Mouse (Mus musculus) ES-Bruce4 (cell line): ENCODE results near the gene Ddr2. TPM values are rescaled to one million over a fixed set of nuclear protein-coding genes. Genes with fewer than 3 reads are reported as not detected.

Experiments
- H3K27ac ChIP-seq: 2 replicates; pipeline ENCODE4 v1.5.1; 2012; ENCODE audit warnings: low read length, inconsistent platforms; ENCODE audit not compliant: insufficient read depth
- H3K27me3 ChIP-seq: 2 replicates; pipeline ENCODE4 v1.6.1; 2012; ENCODE audit warnings: mild to moderate bottlenecking, low read length, inconsistent platforms; ENCODE audit not compliant: control insufficient read depth, poor library complexity, insufficient read depth, severe bottlenecking
- H3K36me3 ChIP-seq: 2 replicates; pipeline ENCODE4 v1.6.1; 2012; ENCODE audit warnings: inconsistent platforms, mild to moderate bottlenecking, low read length, moderate library complexity; ENCODE audit not compliant: control insufficient read depth, poor library complexity, insufficient read depth, severe bottlenecking
- H3K4me1 ChIP-seq: one replicate; pipeline ENCODE4 v1.8.1; 2011; ENCODE audit warnings: low read length; ENCODE audit not compliant: control insufficient read depth, insufficient read depth
- H3K4me3 ChIP-seq: 2 replicates; pipeline ENCODE4 v1.5.1; 2011; ENCODE audit warnings: low read depth, mild to moderate bottlenecking, low read length
- H3K9ac ChIP-seq: 2 replicates; pipeline ENCODE4 v1.6.1; 2012; ENCODE audit warnings: low read depth, mild to moderate bottlenecking, inconsistent platforms; ENCODE audit not compliant: poor library complexity, severe bottlenecking
- H3K9me3 ChIP-seq: replicated peaks from 2 replicates; pipeline ENCODE4 v1.6.1; 2012; ENCODE audit warnings: mild to moderate bottlenecking, low read length, inconsistent platforms; ENCODE audit not compliant: control insufficient read depth, poor library complexity, insufficient read depth, severe bottlenecking
- CTCF ChIP-seq: IDR thresholded peaks from one replicate; pipeline ENCODE4 v1.8.1; 2011; ENCODE audit warnings: low read depth, low read length
- EP300 ChIP-seq: IDR thresholded peaks from 2 replicates; pipeline ENCODE4 v1.6.1; 2011; ENCODE audit warnings: low read depth, low read length; ENCODE audit not compliant: insufficient read depth
- POLR2A ChIP-seq: IDR thresholded peaks from one replicate; pipeline ENCODE4 v1.8.1; 2011; ENCODE audit warnings: low read length; ENCODE audit not compliant: insufficient read depth
- polyA plus RNA-seq: library from polyadenylated mRNA; stranded (reverse); fragments of >200 nt; gene quantifications from 2 replicates; pipeline ENCODE4 v1.2.4, GENCODE M21; 2011; ENCODE audit warnings: low read depth; ENCODE audit not compliant: missing spikeins, insufficient read depth, insufficient read length

The Ddr2 gene
- 1.4 and 1.7 TPM in 2 replicates for polyA plus RNA-seq

GRCm38 (mm10) chr1:170110516-170111332, at the start of gene Ddr2:
Gene Ddr2 (minus strand): TSS chr1:170110762.
- H3K36me3 ChIP-seq = no peaks in the 10 kb centered on the region
- H3K9ac ChIP-seq = no peak within 1 kb of the TSS
- H3K4me1 ChIP-seq = no peaks in the 10 kb centered on the region
- peaks cover 5% of the 10 kb centered on the region for H3K9me3 ChIP-seq
- H3K27ac ChIP-seq = no peak within 1 kb of the TSS
- H3K27me3 ChIP-seq = no peaks in the 10 kb centered on the region
- no peak within 1 kb of the TSS for H3K4me3 ChIP-seq
- no peak for TF ChIP-seq POLR2A
- TF ChIP-seq EP300 = no peak
- TF ChIP-seq CTCF = no peak

GRCm38 (mm10) chr1:170159707-170160106, 49.1 kb upstream of the Ddr2 start:
- H3K4me3 ChIP-seq = no peak overlapping the region
- no peaks in the 10 kb centered on the region for H3K27me3 ChIP-seq
- no peaks in the 10 kb centered on the region for H3K4me1 ChIP-seq
- peaks cover 3% of the 10 kb centered on the region for H3K36me3 ChIP-seq
- no peak for TF ChIP-seq EP300
- no peaks in the 10 kb centered on the region for H3K9me3 ChIP-seq
- H3K27ac ChIP-seq = no peak overlapping the region
- no peak overlapping the region for H3K9ac ChIP-seq

GRCm38 (mm10) chr1:170155761-170156160, 45.2 kb upstream of the Ddr2 start:
- no peaks in the 10 kb centered on the region for H3K9me3 ChIP-seq
- no peak overlapping the region for H3K9ac ChIP-seq
- no peak overlapping the region for H3K4me3 ChIP-seq
- H3K4me1 ChIP-seq = no peaks in the 10 kb centered on the region
- no peak overlapping the region for H3K27ac ChIP-seq
- H3K36me3 ChIP-seq = peaks cover 3% of the 10 kb centered on the region
- TF ChIP-seq CTCF (no peak), POLR2A (no peak), EP300 (no peak)
- no peaks in the 10 kb centered on the region for H3K27me3 ChIP-seq

GRCm38 (mm10) chr1:170155298-170155697, 44.7 kb upstream of the Ddr2 start:
- Histone ChIP-seq H3K27ac (no peak overlapping the region), H3K4me1 (no peaks in the 10 kb centered on the region), H3K4me3 (no peak overlapping the region), H3K36me3 (peaks cover 3% of the 10 kb centered on the region), H3K9me3 (no peaks in the 10 kb centered on the region), H3K9ac (no peak overlapping the region), H3K27me3 (no peaks in the 10 kb centered on the region)
- no peak for TF ChIP-seq EP300
- TF ChIP-seq POLR2A = no peak
- TF ChIP-seq CTCF = peak; percentile 48

GRCm38 (mm10) chr1:170153986-170154385, 43.4 kb upstream of the Ddr2 start:
- H3K36me3 ChIP-seq = peaks cover 8% of the 10 kb centered on the region
- no peak for TF ChIP-seq POLR2A
- TF ChIP-seq CTCF = no peak
- no peak for TF ChIP-seq EP300
- no peaks in the 10 kb centered on the region for H3K9me3 ChIP-seq

GRCm38 (mm10) chr1:170152552-170152951, 42.0 kb upstream of the Ddr2 start:
- Histone ChIP-seq H3K9me3 (no peaks in the 10 kb centered on the region), H3K27me3 (no peaks in the 10 kb centered on the region), H3K4me3 (no peak overlapping the region), H3K4me1 (no peaks in the 10 kb centered on the region), H3K36me3 (peaks cover 8% of the 10 kb centered on the region; the same call in 1 of the 2 replicates), H3K27ac (no peak overlapping the region), H3K9ac (no peak overlapping the region)
- no peak for TF ChIP-seq EP300
- no peak for TF ChIP-seq POLR2A
- no peak for TF ChIP-seq CTCF

More at GRCm38 (mm10) chr1:170153986-170154385, 43.4 kb upstream of the Ddr2 start:
- H3K4me1 ChIP-seq = no peaks in the 10 kb centered on the region
- no peaks in the 10 kb centered on the region for H3K27me3 ChIP-seq
- no peak overlapping the region for H3K27ac ChIP-seq
- no peak overlapping the region for H3K4me3 ChIP-seq
- no peak overlapping the region for H3K9ac ChIP-seq
